In the genomic region with DNA sequence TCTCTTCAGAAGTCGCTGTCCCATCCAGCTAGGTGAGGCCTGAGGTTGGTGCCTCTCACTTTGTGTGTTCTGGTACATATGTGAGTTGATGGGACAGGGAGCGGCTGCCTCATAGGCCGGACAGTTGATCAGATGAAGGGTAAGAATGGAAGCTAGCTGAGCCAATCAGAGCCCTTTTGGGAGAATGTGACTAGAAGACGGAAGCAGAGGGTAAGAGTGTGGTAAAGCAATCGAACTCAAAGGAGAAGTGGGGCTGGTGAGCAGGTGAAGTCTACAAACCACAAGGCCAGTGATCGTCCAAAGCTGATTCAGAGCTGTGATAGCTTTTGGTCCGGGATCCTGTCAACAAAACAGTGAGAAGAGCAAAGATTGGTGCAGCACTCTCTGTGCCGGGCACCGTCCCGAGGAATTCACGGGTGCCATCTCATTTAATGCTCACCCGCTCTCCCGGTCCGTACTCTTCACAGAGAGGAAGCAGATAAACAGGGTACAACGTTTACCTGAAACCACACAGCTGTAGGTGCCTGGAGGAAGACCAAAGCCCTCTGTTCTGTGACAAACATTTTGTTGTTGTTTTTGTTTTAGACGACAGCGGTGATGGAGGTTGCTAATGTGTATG, we compare ENCODE assay signal across 14 mouse cellular contexts. TPM values are rescaled to one million over a fixed set of nuclear protein-coding genes. Genes with fewer than 3 reads are reported as not detected.
DNase-seq lines count a peak whose midpoint lies in the region; ATAC-seq lines count a peak whose summit lies in the region.
"Had no signal": no experiment of that assay in that cellular context is flagged by ENCODE, and none has a peak within 500 bp of the region (broad histone marks: within the 10 kb centered on the region; RNA-seq: fewer than 3 reads in every experiment).

No protein-coding gene starts in this region.

- peak; percentile 51 for DNase-seq in 416B (ENCODE audit: low read depth)
- DNase-seq in CD4-positive, CD25-positive, alpha-beta regulatory T cell, adult 2 months (ENCODE audit: low read depth, low spot score), result peak; percentile 54
- peak; percentile 72 for DNase-seq in naive thymus-derived CD4-positive, alpha-beta T cell, adult 2 months (ENCODE audit: low read depth)
- no peak for DNase-seq in layer of hippocampus, adult 9-11 months
- DNase-seq in kidney, adult 9 months, result no peak
- no peak for DNase-seq in urinary bladder, postnatal 14 days (ENCODE audit: low spot score)
- DNase-seq: adrenal gland, postnatal 25 days; cerebellum, adult 8-10 months; gastrocnemius, postnatal 14 days; kidney, adult 2 months; left cerebral cortex, postnatal 4 days; lung, adult 18-20 months; right cerebral cortex, postnatal 4 days had no signal

- peak; percentile 98 for ATAC-seq in granulocyte monocyte progenitor cell, adult 5-6 weeks (replicated peaks; ENCODE audit: poor library complexity, severe bottlenecking)

RNA-seq across cellular contexts. Expression of gene Itga6, which starts 9.8 kb away (rescaled TPM):
- total RNA-seq in granulocyte monocyte progenitor cell, adult 5-6 weeks (2014; fragmentation: Nextera tagmentation), result 32.9 and 48.6 TPM in 2 replicates
- total RNA-seq in granulocyte monocyte progenitor cell, adult 5-6 weeks (2017), result 46.9 and 59.7 TPM in 2 replicates

Comparison
In these comparisons a context has a peak if more than half of its experiments do, and no peak if none do; other contexts are left out.
1. DNase-seq: peak in 416B (single experiment), CD4-positive, CD25-positive, alpha-beta regulatory T cell, adult 2 months (single experiment) and naive thymus-derived CD4-positive, alpha-beta T cell, adult 2 months (single experiment); none in layer of hippocampus, adult 9-11 months (single experiment), kidney, adult 9 months (single experiment) and urinary bladder, postnatal 14 days (single experiment).